Mouse (Mus musculus) limb, embryonic 13.5 days (tissue): Measurements from ENCODE around the gene AI661453. TPM values are rescaled to one million over a fixed set of nuclear protein-coding genes. Genes with fewer than 3 reads are reported as not detected.
A peak's percentile ranks its signal among the peaks of the same experiment; 100 is the strongest.
"Not testable (repeated sequence)": the region's sequence is repeated elsewhere in the genome, so short reads cannot be mapped to it uniquely, and the experiment has no call there.

Source experiments
- ATAC-seq: fragments of 200-750 bp; cut with Nextera tagmentation; 2 replicates; pipeline ENCODE4 v1.8.0; 2017; ENCODE audit warnings: low read depth, moderate number of reproducible peaks, moderate TSS enrichment; ENCODE audit not compliant: low FRiP score
- H3K27ac ChIP-seq: fragments of 300-500 bp; sonication (generic); 2 replicates; pipeline ENCODE4 v1.5.1; 2015; ENCODE audit warnings: inconsistent platforms, mild to moderate bottlenecking, moderate library complexity
- H3K27me3 ChIP-seq: fragments of 300-500 bp; sonication (generic); 2 replicates; pipeline ENCODE4 v1.6.1; 2015; ENCODE audit warnings: mild to moderate bottlenecking, inconsistent platforms
- H3K36me3 ChIP-seq: fragments of 300-500 bp; sonication (generic); 2 replicates; pipeline ENCODE4 v1.6.1; 2015; ENCODE audit warnings: inconsistent platforms, mild to moderate bottlenecking, moderate library complexity
- H3K4me1 ChIP-seq: fragments of 300-500 bp; sonication (generic); 2 replicates; pipeline ENCODE4 v1.6.1; 2015; ENCODE audit warnings: inconsistent platforms
- H3K4me2 ChIP-seq: fragments of 300-500 bp; sonication (generic); replicated peaks from 2 replicates; pipeline ENCODE4 v1.6.1; 2015; ENCODE audit warnings: inconsistent platforms, mild to moderate bottlenecking, moderate library complexity
- H3K4me3 ChIP-seq: fragments of 300-500 bp; sonication (generic); 2 replicates; pipeline ENCODE4 v1.5.1; 2015; ENCODE audit warnings: moderate library complexity, mild to moderate bottlenecking, inconsistent platforms
- H3K9ac ChIP-seq: fragments of 300-500 bp; sonication (generic); 2 replicates; pipeline ENCODE4 v1.6.1; 2015; ENCODE audit warnings: mild to moderate bottlenecking, inconsistent platforms
- H3K9me3 ChIP-seq: fragments of 300-500 bp; sonication (generic); 2 replicates; pipeline ENCODE4 v1.6.1; 2016; ENCODE audit warnings: inconsistent platforms
- WGBS: fragments of 180-500 bp; shearing (Covaris S2); methylation state at CpG from one replicate; pipeline ENCODE4 v1.1.7; 2015; 5-methylcytosine and 5-hydroxymethylcytosine counted together
- polyA plus RNA-seq: library from polyadenylated mRNA; unstranded; fragments of >200 nt; fragmentation: Nextera tagmentation; extraction: Ambion mirVana; gene quantifications from 2 replicates; pipeline ENCODE4 v1.2.1, GENCODE M21; 2015

AI661453 gene
- polyA plus RNA-seq, 1 experiment from 2014 or later = 0.99 TPM

- H3K9ac ChIP-seq = no peak overlapping the region
- H3K4me3 ChIP-seq = no peak overlapping the region
- H3K27me3 ChIP-seq = no peaks in the 10 kb centered on the region
- 89% methylated on average over 9 of the region's 9 CpGs for WGBS
- no peak overlapping the region for H3K4me2 ChIP-seq
- H3K27ac ChIP-seq = no peak overlapping the region
- H3K9me3 ChIP-seq = no peaks in the 10 kb centered on the region
- H3K4me1 ChIP-seq = peaks cover under 1% of the 10 kb centered on the region; the same call in 1 of the 2 replicates
- ATAC-seq = no peak
- H3K36me3 ChIP-seq = peaks cover 81% of the 10 kb centered on the region
Observed at GRCm38 (mm10) chr17:47490791-47491190, 54.4 kb downstream of the AI661453 start.

GRCm38 (mm10) chr17:47492731-47493130 lies 56.3 kb downstream of the AI661453 start:
- peaks cover 93% of the 10 kb centered on the region for H3K36me3 ChIP-seq
- 80% methylated on average over 6 of the region's 6 CpGs for WGBS

GRCm38 (mm10) chr17:47493653-47494052 lies 57.2 kb downstream of the AI661453 start:
- Histone ChIP-seq H3K9me3 (no peaks in the 10 kb centered on the region), H3K36me3 (peaks cover 96% of the 10 kb centered on the region), H3K27ac (no peak overlapping the region), H3K4me3 (no peak overlapping the region), H3K27me3 (no peaks in the 10 kb centered on the region), H3K4me1 (no peaks in the 10 kb centered on the region), H3K9ac (no peak overlapping the region), H3K4me2 (no peak overlapping the region)
- ATAC-seq = no peak
- WGBS = 88% methylated on average over 6 of the region's 6 CpGs

More at GRCm38 (mm10) chr17:47492731-47493130, 56.3 kb downstream of the AI661453 start:
- Histone ChIP-seq H3K9ac (no peak overlapping the region), H3K4me1 (no peaks in the 10 kb centered on the region), H3K4me3 (no peak overlapping the region), H3K4me2 (no peak overlapping the region), H3K27me3 (no peaks in the 10 kb centered on the region), H3K27ac (no peak overlapping the region), H3K9me3 (no peaks in the 10 kb centered on the region)
- ATAC-seq = no peak

- no peak overlapping the region for H3K9ac ChIP-seq
- WGBS = 90% methylated on average over 11 of the region's 11 CpGs
- H3K4me3 ChIP-seq = no peak overlapping the region
- peaks cover 96% of the 10 kb centered on the region for H3K36me3 ChIP-seq
- no peak overlapping the region for H3K4me2 ChIP-seq
- H3K27ac ChIP-seq = no peak overlapping the region
- H3K27me3 ChIP-seq = no peaks in the 10 kb centered on the region
- H3K9me3 ChIP-seq = no peaks in the 10 kb centered on the region
- ATAC-seq = no peak
- no peaks in the 10 kb centered on the region for H3K4me1 ChIP-seq
Observed at GRCm38 (mm10) chr17:47494132-47494531, 57.7 kb downstream of the AI661453 start.

- Histone ChIP-seq H3K9me3 (no peaks in the 10 kb centered on the region), H3K36me3 (peaks cover 35% of the 10 kb centered on the region), H3K4me2 (peak overlapping the region; percentile 90), H3K9ac (peak overlapping the region; percentile 78), H3K4me3 (peak overlapping the region; percentile 69), H3K4me1 (peaks cover 31% of the 10 kb centered on the region), H3K27ac (no peak overlapping the region), H3K27me3 (no peaks in the 10 kb centered on the region)
- WGBS = 9% methylated on average over 11 of the region's 11 CpGs
- no peak for ATAC-seq
Observed at GRCm38 (mm10) chr17:47501531-47501930, 65.1 kb downstream of the AI661453 start.

- Histone ChIP-seq H3K4me1 (peaks cover 31% of the 10 kb centered on the region), H3K4me3 (peak within 1 kb of the TSS; percentile 69), H3K27ac (peak within 1 kb of the TSS; percentile 63; the same call in 1 of the 2 replicates), H3K36me3 (peaks cover 29% of the 10 kb centered on the region), H3K4me2 (peak within 1 kb of the TSS; percentile 90), H3K27me3 (no peaks in the 10 kb centered on the region), H3K9ac (peak within 1 kb of the TSS; percentile 78), H3K9me3 (no peaks in the 10 kb centered on the region)
- peak; percentile 96 for ATAC-seq
- 2% methylated on average over 40 of the region's 40 CpGs for WGBS
Observed at GRCm38 (mm10) chr17:47501946-47502706, 65.7 kb downstream of the AI661453 start, which contains the start of gene Taf8. Taf8 (minus strand) TSS chr17:47502292.

- Histone ChIP-seq H3K4me2 (peak overlapping the region; percentile 90), H3K4me1 (peaks cover 37% of the 10 kb centered on the region), H3K4me3 (peak overlapping the region; percentile 69; the same call in 1 of the 2 replicates), H3K36me3 (peaks cover 25% of the 10 kb centered on the region)
- not testable (repeated sequence) for H3K9ac ChIP-seq, H3K27me3 ChIP-seq, H3K9me3 ChIP-seq, ATAC-seq, H3K27ac ChIP-seq
- 79% methylated on average over 6 of the region's 6 CpGs for WGBS
Observed at GRCm38 (mm10) chr17:47502707-47503045, 66.3 kb downstream of the AI661453 start.

- no peaks in the 10 kb centered on the region for H3K27me3 ChIP-seq
- peaks cover 47% of the 10 kb centered on the region for H3K4me1 ChIP-seq
- no peaks in the 10 kb centered on the region for H3K9me3 ChIP-seq
- H3K4me2 ChIP-seq = no peak overlapping the region
- H3K27ac ChIP-seq = no peak overlapping the region
- ATAC-seq = no peak
- no peak overlapping the region for H3K9ac ChIP-seq
- no peak overlapping the region for H3K4me3 ChIP-seq
- peaks cover 17% of the 10 kb centered on the region for H3K36me3 ChIP-seq
Observed at GRCm38 (mm10) chr17:47503689-47504088, 67.3 kb downstream of the AI661453 start.

GRCm38 (mm10) chr17:47504228-47504627 lies 67.8 kb downstream of the AI661453 start:
- H3K27me3 ChIP-seq = no peaks in the 10 kb centered on the region
- H3K4me3 ChIP-seq = peak overlapping the region; percentile 45; the same call in 1 of the 2 replicates
- H3K4me1 ChIP-seq = peaks cover 50% of the 10 kb centered on the region
- H3K4me2 ChIP-seq = peak overlapping the region; percentile 74
- WGBS = 75% methylated on average over 5 of the region's 5 CpGs
- ATAC-seq = no peak
- peak overlapping the region; percentile 72; the same call in 1 of the 2 replicates for H3K9ac ChIP-seq
- H3K27ac ChIP-seq = no peak overlapping the region
- H3K36me3 ChIP-seq = peaks cover 12% of the 10 kb centered on the region
- H3K9me3 ChIP-seq = no peaks in the 10 kb centered on the region

- Histone ChIP-seq H3K27ac (peak within 1 kb of the TSS; percentile 22; the same call in 1 of the 2 replicates), H3K36me3 (peaks cover 8% of the 10 kb centered on the region), H3K4me2 (peak within 1 kb of the TSS; percentile 74), H3K4me3 (peak within 1 kb of the TSS; percentile 45), H3K27me3 (no peaks in the 10 kb centered on the region), H3K9me3 (no peaks in the 10 kb centered on the region), H3K4me1 (peaks cover 53% of the 10 kb centered on the region), H3K9ac (peak within 1 kb of the TSS; percentile 72)
- 1% methylated on average over 22 of the region's 22 CpGs for WGBS
- ATAC-seq = no peak
Observed at GRCm38 (mm10) chr17:47504941-47505346, 68.5 kb downstream of the AI661453 start, which contains the start of gene Ccnd3. Ccnd3 (plus strand) TSS chr17:47505051.

- Histone ChIP-seq H3K4me2 (peak overlapping the region; percentile 74), H3K9ac (peak overlapping the region; percentile 72; the same call in 1 of the 2 replicates), H3K36me3 (peaks cover 2% of the 10 kb centered on the region), H3K4me1 (peaks cover 54% of the 10 kb centered on the region), H3K27ac (no peak overlapping the region), H3K27me3 (no peaks in the 10 kb centered on the region), H3K9me3 (no peaks in the 10 kb centered on the region), H3K4me3 (peak overlapping the region; percentile 45)
- whole genome bisulfite sequencing = 75% methylated on average over 2 of the region's 2 CpGs
- ATAC-seq = no peak
Observed at GRCm38 (mm10) chr17:47505566-47505965, 69.2 kb downstream of the AI661453 start.

- Histone ChIP-seq H3K4me2 (peak overlapping the region; percentile 74), H3K27me3 (no peaks in the 10 kb centered on the region), H3K36me3 (no peaks in the 10 kb centered on the region), H3K4me1 (peaks cover 53% of the 10 kb centered on the region), H3K9me3 (no peaks in the 10 kb centered on the region), H3K9ac (no peak overlapping the region), H3K27ac (no peak overlapping the region), H3K4me3 (no peak overlapping the region)
- ATAC-seq = no peak
- WGBS = 76% methylated on average over 1 of the region's 1 CpGs
Observed at GRCm38 (mm10) chr17:47506042-47506441, 69.6 kb downstream of the AI661453 start.
